Mouse (Mus musculus): ENCODE data around the gene 1700037C18Rik. TPM values are rescaled to one million over a fixed set of nuclear protein-coding genes. Genes with fewer than 3 reads are reported as not detected.

The 1700037C18Rik gene
- polyA plus RNA-seq (2015; fragmentation: Nextera tagmentation; extraction: Ambion mirVana), result 15.7 and 16.2 TPM in 2 replicates

DNA sequence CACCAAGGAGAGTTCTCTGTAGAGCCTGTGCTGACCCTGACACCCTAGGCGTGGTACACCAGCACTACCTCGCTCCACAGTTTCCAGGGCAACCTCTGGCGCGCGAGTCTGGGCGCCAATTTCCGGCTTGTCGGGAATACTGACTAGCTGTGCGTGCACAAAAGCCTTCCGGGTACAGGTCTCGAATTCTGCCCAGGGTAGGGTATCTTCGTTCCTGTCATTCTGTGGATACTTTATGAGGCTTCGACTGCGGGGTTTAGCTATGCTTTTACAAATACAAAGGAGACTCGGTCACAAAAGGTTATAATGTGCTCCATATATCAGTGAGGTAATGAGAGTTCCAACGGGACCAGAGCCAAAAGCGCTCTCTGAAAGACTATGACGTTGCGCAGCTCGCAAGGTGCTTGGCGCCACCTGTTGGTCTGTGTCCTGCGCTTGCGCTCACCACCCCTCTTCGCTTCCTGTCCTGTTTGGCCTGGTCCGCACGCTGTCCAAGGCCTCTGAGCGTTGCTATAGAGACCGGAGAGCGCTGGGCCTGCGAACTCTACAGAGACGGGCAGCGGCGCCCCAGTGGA is at the start of gene 1700037C18Rik, which contains the start of gene Cluap1:
Gene 1700037C18Rik, minus strand, starts transcription at position 153 of the 575 bp plus-strand sequence.
Gene Cluap1, plus strand, starts transcription at position 265 of the 575 bp plus-strand sequence.
- ATAC-seq, result peak; percentile 97
- peak within 1 kb of the TSS; percentile 67 for H3K4me3 ChIP-seq (ENCODE audit: low read length)
- WGBS, result under 1% methylated on average over 33 of the region's 33 CpGs
- H3K4me2 ChIP-seq (ENCODE audit: low read length), result peak within 1 kb of the TSS; percentile 58
- peaks cover 17% of the 10 kb centered on the region for H3K4me1 ChIP-seq (ENCODE audit: control insufficient read depth, insufficient read depth, low read depth, low read length)
- H3K27me3 ChIP-seq (replicated peaks; ENCODE audit: control insufficient read depth, insufficient read depth, low read length), result no peaks in the 10 kb centered on the region
- H3K27ac ChIP-seq (ENCODE audit: low read depth, low read length), result peak within 1 kb of the TSS; percentile 82
- no peaks in the 10 kb centered on the region for H3K9me3 ChIP-seq (ENCODE audit: control insufficient read depth, low read length)
- peaks cover 32% of the 10 kb centered on the region for H3K36me3 ChIP-seq (ENCODE audit: control insufficient read depth, insufficient read depth, low read length)
- H3K9ac ChIP-seq (ENCODE audit: low read depth, low read length), result peak within 1 kb of the TSS; percentile 78

GRCm38 (mm10) chr16:3956369-3956768 is 47.9 kb upstream of the 1700037C18Rik start:
- H3K4me2 ChIP-seq (ENCODE audit: low read length), result no peak overlapping the region
- no peak overlapping the region for H3K27ac ChIP-seq (ENCODE audit: low read depth, low read length)
- no peak overlapping the region for H3K9ac ChIP-seq (ENCODE audit: low read depth, low read length)
- H3K36me3 ChIP-seq (ENCODE audit: control insufficient read depth, insufficient read depth, low read length), result no peaks in the 10 kb centered on the region
- H3K4me3 ChIP-seq (ENCODE audit: low read length), result no peak overlapping the region
- WGBS, result 88% methylated on average over 6 of the region's 6 CpGs
- H3K9me3 ChIP-seq (ENCODE audit: control insufficient read depth, low read length), result no peaks in the 10 kb centered on the region
- ATAC-seq, result no peak
- H3K4me1 ChIP-seq (ENCODE audit: control insufficient read depth, insufficient read depth, low read depth, low read length), result no peaks in the 10 kb centered on the region
- H3K27me3 ChIP-seq (replicated peaks; ENCODE audit: control insufficient read depth, insufficient read depth, low read length), result no peaks in the 10 kb centered on the region

DNA sequence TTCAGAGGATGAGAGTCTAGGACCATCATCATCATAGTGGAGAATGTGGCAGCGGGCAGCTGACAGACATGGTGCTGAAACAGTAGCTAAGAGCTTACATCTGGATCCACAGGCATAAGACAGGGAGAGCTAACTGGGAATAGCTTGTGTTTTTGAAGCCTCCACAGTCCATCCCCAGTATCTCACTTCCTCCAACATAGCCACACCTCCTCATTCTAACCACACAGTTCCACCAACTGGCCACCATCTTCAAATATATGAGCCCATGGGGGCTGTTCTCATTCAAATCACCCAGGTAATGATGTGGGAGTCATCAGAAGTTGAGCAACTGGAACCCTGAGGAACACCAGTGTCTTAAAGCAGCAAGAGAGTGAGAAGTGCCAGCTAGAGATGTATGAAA is 42.7 kb upstream of the 1700037C18Rik start:
- H3K4me3 ChIP-seq (ENCODE audit: low read length), result no peak overlapping the region
- no peak overlapping the region for H3K27ac ChIP-seq (ENCODE audit: low read depth, low read length)
- 93% methylated on average over 1 of the region's 1 CpGs for WGBS
- no peak overlapping the region for H3K9ac ChIP-seq (ENCODE audit: low read depth, low read length)
- no peaks in the 10 kb centered on the region for H3K4me1 ChIP-seq (ENCODE audit: control insufficient read depth, insufficient read depth, low read depth, low read length)
- H3K9me3 ChIP-seq (ENCODE audit: control insufficient read depth, low read length), result no peaks in the 10 kb centered on the region
- no peaks in the 10 kb centered on the region for H3K36me3 ChIP-seq (ENCODE audit: control insufficient read depth, insufficient read depth, low read length)
- H3K27me3 ChIP-seq (replicated peaks; ENCODE audit: control insufficient read depth, insufficient read depth, low read length), result no peaks in the 10 kb centered on the region
- H3K4me2 ChIP-seq (ENCODE audit: low read length), result no peak overlapping the region
- ATAC-seq, result no peak

DNA sequence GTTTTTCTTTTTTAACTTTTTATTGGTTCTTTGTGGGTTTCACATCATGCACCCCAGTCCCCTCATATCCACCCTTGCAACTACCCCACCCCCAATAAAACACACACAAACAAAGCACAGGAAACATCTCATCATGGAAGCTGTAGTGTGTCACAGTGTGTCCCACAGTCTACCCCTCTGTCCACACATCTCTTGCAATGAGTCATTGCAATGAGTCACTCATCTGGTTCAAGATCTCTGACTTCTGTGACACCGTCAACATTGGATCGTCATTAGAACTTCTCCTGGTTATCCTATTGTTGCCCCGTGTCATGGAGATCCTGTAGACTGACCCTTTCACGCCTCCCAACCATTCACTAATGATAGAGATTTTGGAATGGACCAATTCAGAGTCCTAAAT is 26.2 kb upstream of the 1700037C18Rik start:
- WGBS, result 93% methylated on average over 4 of the region's 4 CpGs
- Histone ChIP-seq H3K4me3 (ENCODE audit: low read length) (no peak overlapping the region), H3K36me3 (ENCODE audit: control insufficient read depth, insufficient read depth, low read length) (peaks cover 35% of the 10 kb centered on the region), H3K27me3 (replicated peaks; ENCODE audit: control insufficient read depth, insufficient read depth, low read length) (no peaks in the 10 kb centered on the region), H3K4me1 (ENCODE audit: control insufficient read depth, insufficient read depth, low read depth, low read length) (no peaks in the 10 kb centered on the region), H3K27ac (ENCODE audit: low read depth, low read length) (no peak overlapping the region), H3K9ac (ENCODE audit: low read depth, low read length) (no peak overlapping the region), H3K9me3 (ENCODE audit: control insufficient read depth, low read length) (no peaks in the 10 kb centered on the region), H3K4me2 (ENCODE audit: low read length) (no peak overlapping the region)
- ATAC-seq, result no peak

DNA sequence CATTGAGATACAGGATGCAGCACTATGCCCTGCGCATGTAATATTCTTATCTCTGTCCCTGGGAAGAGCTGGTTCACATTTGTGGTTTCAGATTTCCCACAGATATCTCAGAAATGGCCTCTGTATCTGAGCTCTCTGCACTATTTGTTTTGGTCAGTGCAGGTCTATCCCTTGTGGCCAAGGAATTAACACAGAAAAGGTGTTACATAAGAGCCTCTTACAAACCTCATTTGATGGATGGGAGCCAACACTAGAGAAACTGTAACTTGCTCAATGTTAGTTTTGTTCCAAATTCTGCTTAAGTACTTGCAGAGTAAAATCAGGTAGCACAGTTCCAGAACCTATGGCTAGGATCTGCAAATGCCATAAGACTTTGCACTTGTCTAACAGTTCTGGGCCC is 25.6 kb upstream of the 1700037C18Rik start:
- Histone ChIP-seq H3K9ac (ENCODE audit: low read depth, low read length) (no peak overlapping the region), H3K27ac (ENCODE audit: low read depth, low read length) (no peak overlapping the region), H3K9me3 (ENCODE audit: control insufficient read depth, low read length) (no peaks in the 10 kb centered on the region), H3K4me1 (ENCODE audit: control insufficient read depth, insufficient read depth, low read depth, low read length) (no peaks in the 10 kb centered on the region), H3K4me3 (ENCODE audit: low read length) (no peak overlapping the region), H3K36me3 (ENCODE audit: control insufficient read depth, insufficient read depth, low read length) (peaks cover 37% of the 10 kb centered on the region), H3K27me3 (replicated peaks; ENCODE audit: control insufficient read depth, insufficient read depth, low read length) (no peaks in the 10 kb centered on the region), H3K4me2 (ENCODE audit: low read length) (no peak overlapping the region)
- ATAC-seq, result no peak
- 87% methylated on average over 1 of the region's 1 CpGs for WGBS

DNA sequence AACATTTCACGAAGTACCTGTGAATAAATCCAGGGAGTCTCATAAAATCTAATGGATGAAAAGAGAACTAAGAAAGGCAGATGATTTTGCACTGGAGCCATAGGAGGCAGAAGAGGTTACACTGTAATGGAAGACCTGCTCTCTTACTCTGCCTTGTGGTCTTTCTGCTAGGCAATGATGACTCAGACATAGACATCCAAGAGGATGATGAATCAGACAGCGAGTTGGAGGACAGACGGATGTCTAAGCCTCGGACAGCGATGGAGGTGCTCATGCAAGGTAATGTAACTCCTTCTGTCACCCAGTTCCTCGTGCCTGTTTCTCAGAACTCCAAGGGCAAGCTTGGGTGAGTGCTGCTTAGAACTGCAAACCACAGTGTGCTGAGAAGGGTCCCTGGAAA is 25.0 kb upstream of the 1700037C18Rik start:
- Histone ChIP-seq H3K4me3 (ENCODE audit: low read length) (no peak overlapping the region), H3K9ac (ENCODE audit: low read depth, low read length) (no peak overlapping the region), H3K36me3 (ENCODE audit: control insufficient read depth, insufficient read depth, low read length) (peaks cover 39% of the 10 kb centered on the region), H3K9me3 (ENCODE audit: control insufficient read depth, low read length) (no peaks in the 10 kb centered on the region), H3K27me3 (replicated peaks; ENCODE audit: control insufficient read depth, insufficient read depth, low read length) (no peaks in the 10 kb centered on the region), H3K4me1 (ENCODE audit: control insufficient read depth, insufficient read depth, low read depth, low read length) (no peaks in the 10 kb centered on the region), H3K27ac (ENCODE audit: low read depth, low read length) (no peak overlapping the region), H3K4me2 (ENCODE audit: low read length) (no peak overlapping the region)
- no peak for ATAC-seq
- 92% methylated on average over 6 of the region's 6 CpGs for whole genome bisulfite sequencing

GRCm38 (mm10) chr16:3929151-3929550 is 20.7 kb upstream of the 1700037C18Rik start:
- no peaks in the 10 kb centered on the region for H3K4me1 ChIP-seq (ENCODE audit: control insufficient read depth, insufficient read depth, low read depth, low read length)
- WGBS, result 78% methylated on average over 7 of the region's 7 CpGs
- no peak overlapping the region for H3K4me3 ChIP-seq (ENCODE audit: low read length)
- no peaks in the 10 kb centered on the region for H3K27me3 ChIP-seq (replicated peaks; ENCODE audit: control insufficient read depth, insufficient read depth, low read length)
- H3K36me3 ChIP-seq (ENCODE audit: control insufficient read depth, insufficient read depth, low read length), result peaks cover 51% of the 10 kb centered on the region
- H3K4me2 ChIP-seq (ENCODE audit: low read length), result no peak overlapping the region
- ATAC-seq, result no peak
- no peaks in the 10 kb centered on the region for H3K9me3 ChIP-seq (ENCODE audit: control insufficient read depth, low read length)
- H3K9ac ChIP-seq (ENCODE audit: low read depth, low read length), result no peak overlapping the region
- H3K27ac ChIP-seq (ENCODE audit: low read depth, low read length), result no peak overlapping the region

DNA sequence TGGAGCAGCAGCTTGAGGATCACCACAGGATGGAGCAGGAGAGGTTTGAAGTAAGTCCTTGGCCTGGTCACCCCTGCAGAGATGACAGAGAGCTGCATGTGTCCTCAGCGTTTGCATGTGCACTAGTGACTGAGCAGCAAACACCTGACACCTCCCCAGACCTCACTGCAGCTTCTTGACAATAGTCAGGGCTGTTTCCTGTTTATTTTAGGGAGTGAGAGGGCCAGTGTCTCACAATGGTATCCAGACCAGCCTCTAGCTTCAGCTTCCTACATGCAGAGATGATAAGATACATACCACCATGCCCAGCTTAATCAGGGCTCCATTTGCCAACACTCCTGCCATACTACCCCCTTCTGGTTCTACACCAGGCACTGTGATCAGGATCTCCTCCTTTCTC is 20.1 kb upstream of the 1700037C18Rik start:
- 62% methylated on average over 1 of the region's 1 CpGs for WGBS
- Histone ChIP-seq H3K9me3 (ENCODE audit: control insufficient read depth, low read length) (no peaks in the 10 kb centered on the region), H3K36me3 (ENCODE audit: control insufficient read depth, insufficient read depth, low read length) (peaks cover 50% of the 10 kb centered on the region), H3K4me2 (ENCODE audit: low read length) (no peak overlapping the region), H3K9ac (ENCODE audit: low read depth, low read length) (no peak overlapping the region), H3K4me3 (ENCODE audit: low read length) (no peak overlapping the region), H3K27me3 (replicated peaks; ENCODE audit: control insufficient read depth, insufficient read depth, low read length) (no peaks in the 10 kb centered on the region), H3K4me1 (ENCODE audit: control insufficient read depth, insufficient read depth, low read depth, low read length) (no peaks in the 10 kb centered on the region), H3K27ac (ENCODE audit: low read depth, low read length) (no peak overlapping the region)
- no peak for ATAC-seq

- no peak for ATAC-seq
- 93% methylated on average over 4 of the region's 4 CpGs for WGBS
- Histone ChIP-seq H3K9me3 (ENCODE audit: control insufficient read depth, low read length) (no peaks in the 10 kb centered on the region), H3K27me3 (replicated peaks; ENCODE audit: control insufficient read depth, insufficient read depth, low read length) (no peaks in the 10 kb centered on the region), H3K4me1 (ENCODE audit: control insufficient read depth, insufficient read depth, low read depth, low read length) (no peaks in the 10 kb centered on the region), H3K36me3 (ENCODE audit: control insufficient read depth, insufficient read depth, low read length) (peaks cover 34% of the 10 kb centered on the region), H3K4me2 (ENCODE audit: low read length) (no peak overlapping the region), H3K9ac (ENCODE audit: low read depth, low read length) (no peak overlapping the region), H3K27ac (ENCODE audit: low read depth, low read length) (no peak overlapping the region), H3K4me3 (ENCODE audit: low read length) (no peak overlapping the region)
Measured at GRCm38 (mm10) chr16:3923966-3924365, 15.5 kb upstream of the 1700037C18Rik start.

Measured in hindbrain, embryonic 16.5 days (tissue).